Mouse (Mus musculus): ENCODE measurements around the gene Smc5.

The Smc5 gene

DNA sequence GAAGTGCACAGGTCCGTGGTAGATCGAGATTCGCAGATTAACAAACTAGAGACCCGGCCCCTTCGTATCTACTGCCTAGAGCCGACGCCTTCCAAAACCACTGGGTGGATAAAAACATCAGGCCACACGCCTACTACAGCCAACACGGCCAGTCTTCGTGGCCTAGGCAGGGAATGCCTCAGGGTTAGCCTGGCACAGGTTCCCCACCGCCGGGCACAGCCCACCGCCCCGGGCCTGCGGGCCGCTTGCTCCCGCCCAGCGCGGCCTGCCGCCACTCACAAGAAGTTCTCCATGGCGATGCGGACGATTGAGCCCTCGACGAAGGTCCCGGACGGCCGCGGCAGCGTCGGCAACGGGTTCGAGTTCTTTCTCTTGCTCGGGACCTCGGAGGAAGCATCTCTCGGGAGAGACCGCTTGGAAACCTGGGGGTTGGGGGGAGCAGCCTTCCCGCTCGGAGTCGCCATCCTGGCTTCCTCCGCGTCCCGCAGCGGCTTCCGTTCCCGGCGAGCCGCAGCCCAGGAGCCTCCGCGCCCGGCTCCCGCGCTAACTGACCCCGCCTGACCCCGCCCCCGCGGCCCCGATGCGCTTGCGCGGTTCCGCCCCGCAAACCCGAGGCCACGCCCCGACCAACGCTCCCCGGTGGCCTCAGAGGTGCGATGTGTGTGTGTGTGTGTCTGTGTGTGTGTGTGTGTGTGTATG, at the start of gene Smc5:
Gene Smc5 (minus strand): TSS at position 543 of the 699 bp plus-strand sequence.
- peak; percentile 89 for DNase-seq

- no peak for DNase-seq
These were observed 49.4 kb upstream of the Smc5 start for GRCm38 (mm10) chr19:23323107-23323506.

DNA sequence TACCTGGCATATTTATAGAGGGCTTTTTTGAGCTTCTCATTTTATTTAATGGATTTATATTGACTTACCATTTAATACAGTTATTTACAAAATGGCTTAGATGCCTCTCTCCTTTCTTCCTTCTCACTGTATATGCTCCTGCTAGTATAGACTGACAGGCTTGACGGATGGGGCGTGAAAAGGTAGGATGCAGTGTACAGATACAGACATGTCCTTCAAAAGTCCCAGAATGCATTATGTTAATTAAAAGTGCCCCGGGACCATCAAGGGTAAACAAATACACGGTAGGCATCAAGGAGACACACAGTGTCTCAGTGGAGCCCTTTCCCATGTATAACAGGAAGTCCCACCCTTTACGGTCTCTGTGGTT, 44.3 kb upstream of the Smc5 start:
- no peak for DNase-seq

DNA sequence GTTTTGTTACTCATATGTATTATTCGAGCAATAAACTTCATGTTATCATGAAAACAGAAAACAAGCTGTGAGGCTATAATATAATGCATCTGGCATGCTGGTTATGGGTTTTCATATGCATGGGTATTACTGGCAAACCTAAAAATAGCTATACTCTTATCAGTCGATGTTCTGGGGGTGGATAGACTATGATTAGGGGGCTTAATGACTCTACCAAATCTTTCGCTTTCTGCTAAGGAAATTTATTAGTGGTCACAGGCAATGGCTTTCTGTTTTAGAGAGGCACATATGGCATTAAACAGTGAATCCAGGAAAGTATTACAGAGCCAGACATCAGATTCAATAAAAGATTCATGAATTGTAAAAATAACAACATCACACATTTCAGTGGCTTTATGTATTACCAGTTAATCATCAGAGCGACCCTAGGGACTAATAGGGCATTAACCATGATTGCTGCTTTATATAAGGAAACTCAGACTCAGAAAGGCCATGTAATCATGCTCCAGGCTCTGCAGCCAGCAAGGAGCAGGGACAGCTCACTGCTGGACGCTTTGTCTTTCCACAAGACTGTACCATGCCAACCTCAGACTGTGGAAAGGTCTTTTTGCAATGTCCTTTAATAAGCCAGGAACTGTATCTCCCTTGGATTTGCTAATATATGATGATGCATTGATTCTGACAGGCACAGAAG, 43.7 kb upstream of the Smc5 start:
- DNase-seq, result peak; percentile 8

DNA sequence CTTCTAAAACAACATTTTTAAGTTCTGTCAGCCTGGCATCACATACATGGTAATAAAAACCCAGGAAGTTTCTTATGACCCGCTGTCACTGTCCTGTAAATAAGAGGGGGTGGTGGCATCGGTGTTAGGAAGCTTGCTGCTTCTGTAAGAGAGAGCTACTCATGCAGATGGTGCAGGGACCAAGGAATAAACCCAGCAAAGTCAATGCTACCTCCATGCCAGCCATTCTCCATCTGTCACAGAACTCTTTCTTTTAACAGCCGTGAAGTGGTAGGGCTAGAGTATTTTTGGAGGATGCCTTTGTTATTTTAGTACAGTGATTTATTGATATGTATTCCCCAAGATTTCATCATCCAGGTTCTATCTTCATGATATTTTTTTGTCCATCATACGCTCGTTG, 43.2 kb upstream of the Smc5 start:
- DNase-seq, result no peak

GRCm38 (mm10) chr19:23309979-23310378, 36.3 kb upstream of the Smc5 start:
- DNase-seq, result no peak

GRCm38 (mm10) chr19:23306671-23307070, 33.0 kb upstream of the Smc5 start:
- peak; percentile 54 for DNase-seq

DNA sequence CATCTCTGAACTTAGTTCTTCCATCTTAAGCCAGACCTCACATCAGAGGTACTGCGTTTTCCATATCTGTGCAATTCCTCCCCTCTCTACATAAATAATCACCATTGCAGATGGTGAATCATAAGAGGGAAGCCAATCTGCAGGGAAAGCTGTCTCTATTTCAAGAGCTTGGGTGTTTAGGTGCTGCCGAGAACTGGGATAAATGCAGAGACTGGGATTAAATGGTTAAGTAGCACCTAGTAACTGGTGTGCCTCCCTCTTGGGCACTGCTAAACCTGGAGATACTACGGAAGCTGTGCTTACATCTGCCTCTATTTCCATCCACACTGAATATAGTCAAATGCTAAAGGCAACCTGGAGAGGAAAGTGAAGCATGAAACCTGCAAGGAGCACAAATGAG, 26.3 kb upstream of the Smc5 start:
- DNase-seq, result no peak

GRCm38 (mm10) chr19:23298917-23299316, 25.2 kb upstream of the Smc5 start:
- DNase-seq, result no peak

- no peak for DNase-seq
These were observed 23.5 kb upstream of the Smc5 start for GRCm38 (mm10) chr19:23297191-23297590.

DNA sequence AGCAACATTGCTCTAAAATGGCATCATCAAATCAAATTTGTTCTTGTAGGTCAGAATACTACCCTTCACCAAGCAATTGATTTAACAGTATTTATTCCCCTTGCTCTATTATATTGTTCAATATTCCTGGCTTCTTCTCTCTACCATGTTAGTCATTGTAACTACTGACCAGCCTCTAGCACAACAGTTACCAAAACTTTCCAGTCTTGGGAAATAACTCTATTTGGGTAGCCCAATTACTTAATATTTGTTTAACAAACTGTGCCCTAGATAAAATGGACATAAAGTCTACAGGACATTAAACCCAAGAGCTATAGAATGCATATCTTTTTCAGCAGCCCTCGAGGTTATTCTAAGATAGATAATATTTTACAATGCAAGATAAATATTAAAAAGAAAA, 15.6 kb upstream of the Smc5 start:
- no peak for DNase-seq

DNA sequence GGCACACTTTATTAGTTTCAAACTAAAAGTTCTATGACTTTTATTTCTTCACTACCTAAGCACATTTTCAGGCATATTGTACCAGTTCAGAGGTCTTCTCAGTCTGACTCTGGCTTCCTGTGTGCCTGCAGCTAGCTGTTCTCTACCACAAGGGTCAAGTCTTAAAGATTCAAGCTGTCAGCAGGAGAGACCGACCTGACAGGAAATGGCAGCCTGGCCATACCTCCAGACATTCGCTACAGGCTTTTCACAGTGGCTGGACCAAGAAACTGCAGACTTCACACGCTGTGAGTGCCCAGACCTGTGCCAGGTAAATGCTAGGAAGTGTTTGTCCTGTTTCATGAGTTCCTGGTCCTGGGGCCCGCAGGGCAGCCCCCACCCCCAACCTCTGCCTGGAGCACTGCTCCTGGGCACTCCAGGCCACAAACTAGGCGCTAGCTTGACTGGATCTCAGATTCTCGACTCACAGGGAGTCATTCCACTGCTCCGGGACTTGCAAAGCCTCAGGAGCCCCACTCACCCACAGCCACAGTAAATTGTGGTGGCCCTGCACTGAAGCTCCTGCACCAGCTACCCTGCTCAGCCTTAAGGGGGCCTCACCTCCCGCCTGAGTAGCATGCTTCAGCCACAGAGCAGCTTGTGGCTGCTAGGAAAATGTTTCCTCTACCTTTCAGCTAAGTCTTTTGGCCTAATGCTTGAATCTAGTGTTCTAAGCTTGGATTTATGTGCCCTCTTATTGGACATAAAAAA, 8.4 kb upstream of the Smc5 start:
- DNase-seq, result no peak

DNA sequence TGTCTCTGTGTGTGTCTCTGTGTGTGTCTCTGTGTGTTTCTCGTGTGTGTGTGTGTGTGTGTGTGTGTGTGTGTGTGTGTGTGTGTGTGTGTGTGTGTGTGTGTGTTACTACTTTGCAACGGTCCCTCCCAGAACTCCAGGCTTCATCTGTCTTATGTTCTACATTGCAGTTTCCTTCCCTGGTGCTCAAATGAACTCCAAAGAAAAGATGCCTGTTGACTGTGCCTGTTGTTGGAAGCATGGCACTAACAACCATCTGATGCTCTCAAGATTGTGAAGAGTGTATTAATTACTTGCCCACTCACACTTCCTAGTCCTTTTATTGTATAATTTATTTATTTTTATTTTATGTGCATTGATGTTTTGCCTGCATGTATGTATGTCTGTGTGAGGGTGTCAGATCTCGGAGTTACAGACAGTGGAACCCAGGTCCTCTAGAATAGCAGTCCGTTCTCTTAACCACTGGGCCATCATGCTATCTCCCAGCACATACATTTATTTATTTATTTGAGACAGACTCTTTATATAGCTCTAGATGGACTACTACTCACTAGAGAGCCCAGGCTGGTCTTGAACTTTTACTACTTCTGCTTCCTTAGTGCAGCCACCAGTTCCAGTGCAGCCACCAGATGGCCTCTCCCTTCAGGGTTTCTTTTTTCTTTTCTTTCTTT, 492 bp upstream of the Smc5 start:
- DNase-seq, result no peak

GRCm38 (mm10) chr19:23256771-23257170, 16.9 kb downstream of the Smc5 start:
- DNase-seq, result peak; percentile 27

DNA sequence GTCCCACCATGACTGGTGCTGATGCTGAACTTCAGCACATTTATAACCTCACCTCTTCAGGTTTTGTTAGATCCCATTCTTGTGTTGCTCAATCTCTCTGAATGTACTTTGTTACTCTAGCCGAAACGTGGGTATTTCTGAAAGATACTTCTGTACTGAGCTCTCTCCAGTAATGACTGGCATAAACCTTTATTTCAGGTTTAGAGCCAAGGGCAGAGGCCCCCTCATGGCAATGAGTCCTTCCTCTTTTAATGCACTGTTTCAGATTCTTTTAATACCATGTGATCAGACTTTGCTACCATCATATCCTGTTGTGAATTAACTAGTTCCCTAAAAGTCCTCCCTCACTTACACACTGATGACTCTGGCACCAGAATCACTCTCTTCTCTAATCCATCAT, 27.2 kb downstream of the Smc5 start:
- no peak for DNase-seq

DNA sequence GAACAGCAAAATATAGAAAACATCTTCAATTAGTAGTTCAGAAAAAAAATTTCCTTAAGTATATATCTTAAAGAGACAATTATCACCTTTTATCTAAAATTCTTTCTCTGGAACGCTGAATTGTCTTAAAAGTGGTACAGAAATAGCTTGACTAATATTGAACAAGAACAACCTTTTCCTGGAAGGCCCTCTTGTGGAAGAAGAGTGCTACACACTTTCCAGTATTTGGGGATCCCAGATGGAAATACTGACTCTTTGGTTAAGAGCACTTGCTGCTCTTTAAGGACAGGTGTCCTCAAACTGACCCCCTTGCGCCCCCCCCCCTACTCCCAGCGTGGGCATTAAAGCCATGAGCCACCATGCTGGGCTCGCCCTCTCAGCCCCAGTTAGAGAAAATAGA, 48.6 kb downstream of the Smc5 start:
- peak; percentile 30 for DNase-seq

- no peak for DNase-seq
These were observed 59.4 kb downstream of the Smc5 start for GRCm38 (mm10) chr19:23214326-23214725.

DNA sequence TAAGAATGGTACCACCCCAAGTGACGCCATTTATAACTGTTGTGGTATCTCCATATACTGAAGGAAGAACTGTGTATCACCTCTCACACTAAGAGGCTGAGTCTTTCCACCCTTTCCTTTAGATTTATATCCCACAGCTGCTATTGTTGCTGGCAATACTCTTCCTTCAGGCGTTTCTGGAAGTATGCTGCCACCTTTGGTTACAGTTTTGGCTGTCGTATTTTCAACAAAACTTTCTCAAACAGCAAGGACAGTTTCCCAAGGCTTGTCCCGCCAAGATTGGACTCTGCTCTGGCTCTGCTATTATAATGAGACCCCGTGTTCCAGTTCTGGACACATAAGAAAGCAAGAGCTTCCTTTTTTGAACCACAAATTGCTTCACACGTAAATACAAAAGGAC, 62.4 kb downstream of the Smc5 start:
- no peak for DNase-seq

- no peak for DNase-seq
These were observed 70.1 kb downstream of the Smc5 start for GRCm38 (mm10) chr19:23203505-23204053.

GRCm38 (mm10) chr19:23202106-23202505, 71.6 kb downstream of the Smc5 start:
- DNase-seq, result no peak

GRCm38 (mm10) chr19:23193076-23193475, 80.6 kb downstream of the Smc5 start:
- no peak for DNase-seq

DNA sequence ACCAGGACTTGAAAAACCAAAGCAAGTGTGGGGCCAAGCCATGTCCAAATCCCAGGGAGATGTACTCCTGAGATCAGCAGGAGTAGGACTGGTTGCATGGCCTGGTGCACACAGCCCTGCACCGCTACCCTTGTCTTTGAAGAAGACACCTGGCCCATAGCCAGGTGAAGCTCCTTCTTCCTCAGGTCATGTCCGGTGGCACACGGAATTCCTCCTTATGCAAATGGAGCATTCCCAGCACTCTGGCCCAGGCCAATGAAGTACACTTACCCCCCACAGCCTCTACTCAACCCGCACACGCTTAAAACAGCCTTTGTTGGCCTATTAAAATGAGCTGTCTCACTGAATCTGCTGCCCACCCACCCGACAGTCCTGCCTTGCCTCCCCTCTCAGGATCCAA, 82.2 kb downstream of the Smc5 start:
- no peak for DNase-seq

- DNase-seq, result no peak
These were observed 84.0 kb downstream of the Smc5 start for GRCm38 (mm10) chr19:23189744-23190143.

Measured in cerebellum, adult 11 months (tissue).